9 mouse cellular contexts compared by ENCODE assay signal in genomic region chr8:45796331-45796740, GRCm38 (mm10).
DNase-seq lines count a peak whose midpoint lies in the region; ATAC-seq and TF ChIP-seq lines count a peak whose summit lies in the region.
"Had no signal": no experiment of that assay in that cellular context is flagged by ENCODE, and none has a peak within 500 bp of the region (broad histone marks: within the 10 kb centered on the region; RNA-seq: fewer than 3 reads in every experiment).

No protein-coding gene starts in this region.

- H3K4me2 ChIP-seq in neural tube, embryonic 15.5 days, result no peak overlapping the region
- H3K4me2 ChIP-seq in intestine, embryonic 14.5 days (ENCODE audit: low read length), result peak overlapping the region; percentile 25; the same call in 1 of the 2 replicates

- TF ChIP-seq POLR2A in olfactory bulb, adult 2 months (IDR thresholded peaks at IDR 0.05; ENCODE audit: insufficient read depth, low read depth, low read length), result no peak

- 61% methylated on average over 11 of the region's 11 CpGs for whole genome bisulfite sequencing in neural tube, embryonic 15.5 days
- 60% methylated on average over 11 of the region's 11 CpGs for WGBS in intestine, embryonic 14.5 days
- 49% methylated on average over 11 of the region's 11 CpGs for WGBS in olfactory bulb, adult 2 months

- no peaks in the 10 kb centered on the region for H3K4me1 ChIP-seq in neural tube, embryonic 15.5 days
- no peaks in the 10 kb centered on the region for H3K4me1 ChIP-seq in intestine, embryonic 14.5 days (replicated peaks; ENCODE audit: control insufficient read depth, insufficient read depth, low read length)
- H3K4me1 ChIP-seq in olfactory bulb, adult 2 months (ENCODE audit: control insufficient read depth, insufficient read depth, low read length), result no peaks in the 10 kb centered on the region

- no peak for TF ChIP-seq CTCF in olfactory bulb, adult 2 months (IDR thresholded peaks at IDR 0.05; ENCODE audit: insufficient read depth, low read depth, low read length)

- intact Hi-C loops in left cerebral cortex, postnatal 36 days (cut with DNase I), result no loop called here

- H3K9ac ChIP-seq in neural tube, embryonic 15.5 days (replicated peaks), result no peak overlapping the region
- H3K9ac ChIP-seq in intestine, embryonic 14.5 days (ENCODE audit: low read length), result no peak overlapping the region

- peaks cover 41% of the 10 kb centered on the region for H3K36me3 ChIP-seq in neural tube, embryonic 15.5 days
- H3K36me3 ChIP-seq in intestine, embryonic 14.5 days (ENCODE audit: control insufficient read depth, insufficient read depth, low read length), result no peaks in the 10 kb centered on the region

- no peaks in the 10 kb centered on the region for H3K9me3 ChIP-seq in neural tube, embryonic 15.5 days (replicated peaks)
- H3K9me3 ChIP-seq in intestine, embryonic 14.5 days (ENCODE audit: control insufficient read depth, low read length), result no peaks in the 10 kb centered on the region

- H3K27me3 ChIP-seq in neural tube, embryonic 15.5 days (replicated peaks), result no peaks in the 10 kb centered on the region
- H3K27me3 ChIP-seq in intestine, embryonic 14.5 days (replicated peaks; ENCODE audit: control insufficient read depth, insufficient read depth, low read length), result no peaks in the 10 kb centered on the region

- no peak for ATAC-seq in neural tube, embryonic 15.5 days (ENCODE audit: low FRiP score)
- ATAC-seq in intestine, embryonic 14.5 days (replicated peaks; ENCODE audit: low FRiP score, low TSS enrichment, low read depth), result no peak
- no peak for ATAC-seq in inflammation-experienced regulatory T-cells, adult 6 months

- no peak overlapping the region for H3K27ac ChIP-seq in neural tube, embryonic 15.5 days (replicated peaks)
- H3K27ac ChIP-seq in intestine, embryonic 14.5 days (ENCODE audit: low read depth), result no peak overlapping the region
- no peak overlapping the region for H3K27ac ChIP-seq in olfactory bulb, adult 2 months (ENCODE audit: insufficient read depth, low read depth, low read length)

- H3K4me3 ChIP-seq in neural tube, embryonic 15.5 days (replicated peaks), result no peak overlapping the region
- no peak overlapping the region for H3K4me3 ChIP-seq in intestine, embryonic 14.5 days (ENCODE audit: low read depth, low read length)
- H3K4me3 ChIP-seq in olfactory bulb, adult 2 months (ENCODE audit: insufficient read depth, low read depth, low read length), result peak overlapping the region; percentile 22
- H3K4me3 ChIP-seq: myocyte had no signal

- peak; percentile 20 for DNase-seq in neural tube, embryonic 10.5 days (ENCODE audit: extremely low spot score, low spot score)
- DNase-seq in cerebellum, adult 9-10 months, result peak; percentile 28
- peak; percentile 46 for DNase-seq in frontal cortex, postnatal 10 days (ENCODE audit: low spot score in 2 of 2)
- DNase-seq in intestine, embryonic 14.5 days (ENCODE audit: low spot score), result no peak
- DNase-seq in left cerebral cortex, postnatal 36 days (ENCODE audit: low spot score in 2 of 2), result peak; percentile 70 to 73
